Mouse (Mus musculus) granulocyte monocyte progenitor cell, adult 5-6 weeks (primary cell): Measurements from ENCODE around the gene Fam83f. TPM values are rescaled to one million over a fixed set of nuclear protein-coding genes. Genes with fewer than 3 reads are reported as not detected.
"Not testable (repeated sequence)": the region's sequence is repeated elsewhere in the genome, so short reads cannot be mapped to it uniquely, and the experiment has no call there.

Source experiments
- ATAC-seq: replicated peaks from 2 replicates; pipeline ENCODE4 v1.8.0; 2016; ENCODE audit warnings: mild to moderate bottlenecking, moderate TSS enrichment, inconsistent platforms; ENCODE audit not compliant: poor library complexity, severe bottlenecking
- total RNA-seq, 2 experiments: library from RNA; stranded (forward) in 1 of 2; stranded (reverse) in 1 of 2; fragments of 200-712, 200-1000 nt in 1 of 2; fragments of >200 nt in 1 of 2; fragmentation: Nextera tagmentation in 1 of 2; gene quantifications; 2 replicates each; pipeline ENCODE4 v1.2.3; 2014 to 2017

Fam83f gene
- total RNA-seq, 2 experiments from 2014 or later = 1.0 TPM; not detected in 1

DNA sequence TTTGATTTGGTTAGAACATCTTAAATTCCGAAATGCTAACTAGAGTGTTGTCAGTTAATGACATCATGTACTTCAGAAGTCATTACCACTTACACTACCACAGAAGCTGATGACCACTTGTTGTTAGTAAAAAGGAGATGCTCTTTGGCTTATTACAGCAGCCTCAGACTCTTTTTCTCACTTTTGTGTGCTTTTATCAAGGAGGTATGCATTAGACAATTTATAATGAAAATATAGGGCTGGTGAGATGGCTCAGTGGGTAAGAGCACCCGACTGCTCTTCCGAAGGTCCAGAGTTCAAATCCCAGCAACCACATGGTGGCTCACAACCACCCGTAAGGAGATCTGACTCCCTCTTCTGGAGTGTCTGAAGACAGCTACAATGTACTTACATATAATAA, 64.1 kb downstream of the Fam83f start:
- not testable (repeated sequence) for ATAC-seq

DNA sequence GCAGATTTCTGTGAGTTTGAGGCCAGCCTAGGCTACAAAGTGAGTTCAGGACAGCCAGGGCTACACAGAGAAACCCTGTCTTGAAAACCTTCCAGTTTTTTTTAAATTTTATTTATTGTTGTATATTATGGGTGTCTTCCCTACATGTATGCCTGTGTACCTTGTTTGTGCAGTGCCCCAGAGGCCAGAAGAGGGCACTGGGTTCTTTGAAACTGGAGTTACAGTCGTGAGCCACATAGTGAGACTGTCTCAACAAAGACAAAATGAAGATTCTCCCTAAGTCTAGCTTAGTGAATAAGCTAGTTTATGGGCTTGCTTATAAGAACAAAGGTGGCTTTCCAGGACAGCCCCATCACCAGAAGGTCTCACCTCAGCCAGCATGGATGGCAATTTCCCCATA, 64.9 kb downstream of the Fam83f start:
- ATAC-seq = no peak

DNA sequence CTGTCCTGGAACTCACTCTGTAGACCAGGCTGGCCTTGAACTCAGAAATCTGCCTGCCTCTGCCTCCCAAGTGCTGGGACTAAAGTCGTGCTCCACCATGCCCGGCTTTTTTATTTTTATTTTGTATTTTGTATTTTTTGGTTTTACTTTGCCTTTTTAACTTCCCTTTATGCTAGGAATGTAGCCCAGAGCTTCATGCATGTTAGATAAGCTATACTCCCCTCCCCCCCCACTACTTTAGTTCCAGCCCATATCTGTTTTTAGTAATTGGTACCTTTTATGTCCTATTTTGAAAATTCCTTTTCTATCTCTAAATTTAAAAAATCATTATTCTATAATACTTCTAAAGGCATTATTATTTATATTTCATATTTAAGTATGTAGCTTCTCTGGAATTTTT, 66.6 kb downstream of the Fam83f start:
- no peak for ATAC-seq

DNA sequence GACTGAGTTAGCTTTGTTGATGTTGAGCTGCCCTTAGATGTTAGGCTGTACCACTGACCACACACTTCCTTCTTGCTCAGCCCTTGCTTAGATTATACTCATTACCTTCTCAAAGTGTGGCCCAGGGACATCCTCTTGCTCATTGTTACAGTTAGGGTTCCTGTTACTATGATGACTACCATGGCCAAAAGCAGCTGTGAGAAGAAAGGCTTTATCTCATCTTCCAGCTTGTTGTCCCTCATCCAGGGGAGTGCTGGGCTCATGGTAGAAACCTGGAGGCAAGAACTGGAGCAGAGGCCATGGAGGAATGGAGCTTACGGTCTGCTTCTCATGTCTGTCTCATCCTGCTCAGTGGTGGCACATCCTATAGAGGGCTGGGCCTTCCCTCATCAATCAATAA, 68.3 kb downstream of the Fam83f start:
- no peak for ATAC-seq

DNA sequence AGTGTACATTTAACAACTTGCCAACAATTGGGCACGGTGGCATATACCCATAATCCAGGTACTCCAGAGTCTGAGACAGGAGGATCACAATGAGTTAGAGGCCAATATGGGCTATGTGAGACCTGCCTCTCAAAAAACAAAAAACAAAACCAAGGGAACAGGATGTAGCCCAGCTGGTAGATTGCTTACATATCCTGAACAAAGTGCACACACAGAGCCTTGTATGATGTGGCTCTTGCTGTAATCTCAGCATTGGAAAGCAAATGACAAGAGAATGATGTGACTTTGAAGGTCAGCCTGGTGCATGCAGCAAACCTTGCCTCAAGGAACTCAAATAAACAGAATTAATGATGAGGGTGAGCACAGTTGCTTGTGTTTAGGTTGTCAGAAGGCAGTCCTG, 70.2 kb downstream of the Fam83f start:
- no peak for ATAC-seq

DNA sequence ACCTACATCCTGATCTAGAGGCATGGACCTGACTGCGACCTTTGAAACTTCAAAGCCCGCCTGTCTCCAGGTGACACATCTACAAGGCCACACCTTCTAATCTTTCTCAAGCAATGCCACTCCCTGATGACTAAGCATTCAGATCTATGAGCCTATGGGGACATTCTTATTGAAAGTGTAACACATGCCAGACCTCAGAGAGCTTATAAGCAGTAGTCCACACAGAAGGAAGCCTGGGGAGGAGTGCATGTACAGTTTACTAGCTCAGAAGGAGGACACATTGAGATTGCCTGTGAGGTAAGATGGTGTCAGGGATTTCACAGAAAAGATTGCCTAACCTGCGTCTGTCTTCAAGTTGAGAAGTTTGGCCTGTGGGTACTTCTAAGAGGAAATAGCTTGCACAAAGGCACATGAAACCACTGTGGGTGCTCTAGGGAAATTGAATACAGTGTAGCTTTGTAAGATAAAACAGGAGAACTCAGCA, 71.4 kb downstream of the Fam83f start:
- peak; percentile 97 for ATAC-seq

DNA sequence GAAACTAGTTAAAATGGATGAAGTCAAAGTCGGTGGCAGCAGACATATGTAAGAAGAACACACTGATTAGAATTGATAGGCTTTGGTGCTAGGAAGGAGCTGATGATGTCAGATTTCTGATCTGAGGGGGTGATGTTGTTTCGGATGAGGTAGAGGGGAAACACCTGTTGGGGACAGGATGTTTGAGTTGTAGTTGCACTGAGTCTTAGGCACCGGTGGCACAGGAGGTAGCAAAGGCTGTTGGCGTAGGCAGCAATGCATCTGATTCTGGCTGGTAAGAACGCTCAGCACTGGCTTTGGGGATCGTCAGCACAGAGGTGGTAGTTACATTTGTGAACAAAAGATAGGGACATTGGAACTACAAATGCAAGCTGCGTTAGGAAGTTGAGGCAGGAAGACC, 72.0 kb downstream of the Fam83f start:
- ATAC-seq = no peak

DNA sequence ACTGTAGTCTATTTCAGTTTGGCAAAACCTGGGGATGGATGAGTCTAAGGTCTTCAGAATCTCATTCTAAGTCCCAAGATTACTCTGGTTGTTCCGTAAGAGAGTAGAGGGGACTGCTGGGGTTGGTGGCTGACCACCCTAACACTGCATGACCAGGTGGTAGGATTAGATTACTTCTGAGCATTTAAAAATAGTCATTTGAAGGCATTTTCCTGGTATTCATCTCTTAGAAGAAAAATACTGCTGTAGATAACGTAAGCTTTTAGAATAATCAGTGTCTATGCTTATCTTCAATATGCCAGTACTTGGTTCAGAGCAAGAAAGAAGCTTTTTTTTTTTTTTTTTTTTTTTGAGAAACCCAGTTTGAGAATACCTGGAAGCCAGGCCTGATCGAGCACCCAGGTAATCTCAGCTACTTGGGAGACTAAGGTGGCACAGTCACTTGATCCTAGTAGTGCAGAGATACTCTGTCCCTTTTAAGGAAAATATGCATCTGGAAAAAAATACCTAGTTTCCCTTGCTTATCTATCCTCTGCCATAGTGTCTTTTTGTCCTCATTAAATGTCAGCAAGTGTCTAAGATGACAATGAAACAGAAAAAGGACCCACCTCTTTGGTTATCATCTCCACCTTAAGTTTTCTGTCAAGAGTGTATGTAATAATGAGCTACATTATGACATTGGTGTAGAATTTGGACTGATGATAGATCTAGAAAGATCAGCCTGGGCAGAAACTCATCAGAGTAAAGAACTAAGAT, 73.2 kb downstream of the Fam83f start:
- no peak for ATAC-seq

DNA sequence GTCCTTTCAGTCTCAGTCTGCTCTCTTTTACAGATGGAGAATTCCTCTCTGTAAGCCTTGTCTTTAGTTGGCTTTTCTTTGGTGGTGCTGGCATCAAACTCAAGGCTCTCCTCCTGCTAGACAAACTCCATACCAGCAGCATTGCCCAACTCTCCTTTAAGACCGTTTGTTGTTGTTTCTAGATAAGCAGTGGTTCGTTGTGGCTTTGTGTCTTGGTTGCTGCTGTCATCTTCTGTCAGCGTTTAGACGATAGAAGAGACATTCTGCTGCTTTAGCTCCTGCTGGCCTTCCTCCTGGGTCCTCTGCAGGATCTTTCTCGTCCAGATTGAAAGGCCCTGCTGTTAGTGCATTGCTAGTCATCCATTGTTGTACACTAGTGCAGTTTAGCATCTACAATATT, 77.3 kb downstream of the Fam83f start:
- no peak for ATAC-seq

Other genes starting within 250 kb of the Fam83f start
- not detected in 2 replicates for gene Enthd1, start 106.7 kb upstream of the Fam83f start, total RNA-seq (2014; fragmentation: Nextera tagmentation)
- gene Enthd1, start 106.7 kb upstream of the Fam83f start, total RNA-seq (2017) = not detected in 2 replicates
- gene Grap2, start 99.3 kb upstream of the Fam83f start, total RNA-seq (2014; fragmentation: Nextera tagmentation) = not detected in 2 replicates
- 0.21 TPM in 1 of 2 replicates, not detected in the other for gene Grap2, start 99.3 kb upstream of the Fam83f start, total RNA-seq (2017)
- 48.8 and 59.3 TPM in 2 replicates for gene Tnrc6b, start 39.5 kb downstream of the Fam83f start, total RNA-seq (2014; fragmentation: Nextera tagmentation)
- gene Tnrc6b, start 39.5 kb downstream of the Fam83f start, total RNA-seq (2017) = 20.0 and 26.6 TPM in 2 replicates